Mouse (Mus musculus) lung, embryonic 16.5 days (tissue): ENCODE data around the gene 9930104L06Rik. TPM values are rescaled to one million over a fixed set of nuclear protein-coding genes. Genes with fewer than 3 reads are reported as not detected.
A peak's percentile ranks its signal among the peaks of the same experiment; 100 is the strongest.

Source experiments
- ATAC-seq: fragments of 200-750 bp; cut with Nextera tagmentation; 2 replicates; pipeline ENCODE4 v1.8.0; 2017; ENCODE audit warnings: low read depth, mild to moderate bottlenecking, moderate library complexity
- H3K27ac ChIP-seq: fragments of 300-500 bp; sonication (generic); 2 replicates; pipeline ENCODE4 v1.5.1; 2014; ENCODE audit warnings: mild to moderate bottlenecking, control low read depth, low read length
- H3K27me3 ChIP-seq: fragments of 300-500 bp; sonication (generic); 2 replicates; pipeline ENCODE4 v1.6.1; 2014; ENCODE audit warnings: low read depth, low read length, mixed read lengths; ENCODE audit not compliant: control insufficient read depth, insufficient read depth
- H3K36me3 ChIP-seq: fragments of 300-500 bp; sonication (generic); 2 replicates; pipeline ENCODE4 v1.6.1; 2014; ENCODE audit warnings: low read length; ENCODE audit not compliant: control insufficient read depth, insufficient read depth
- H3K4me1 ChIP-seq: fragments of 300-500 bp; sonication (generic); replicated peaks from 2 replicates; pipeline ENCODE4 v1.6.1; 2014; ENCODE audit warnings: low read length, mixed read lengths; ENCODE audit not compliant: control insufficient read depth, insufficient read depth
- H3K4me2 ChIP-seq: fragments of 300-500 bp; sonication (generic); 2 replicates; pipeline ENCODE4 v1.6.1; 2014; ENCODE audit warnings: low read depth, low read length, control low read depth
- H3K4me3 ChIP-seq: fragments of 300-500 bp; sonication (generic); 2 replicates; pipeline ENCODE4 v1.5.1; 2014; ENCODE audit warnings: mild to moderate bottlenecking, low read length, control low read depth
- H3K9ac ChIP-seq: fragments of 300-500 bp; sonication (generic); 2 replicates; pipeline ENCODE4 v1.6.1; 2014; ENCODE audit warnings: low read length, control low read depth
- H3K9me3 ChIP-seq: fragments of 300-500 bp; sonication (generic); 2 replicates; pipeline ENCODE4 v1.6.1; 2016; ENCODE audit warnings: low read length; ENCODE audit not compliant: control insufficient read depth
- WGBS: fragments of 180-500 bp; shearing (Covaris S2); extraction: QIAGEN DNeasy Blood & Tissue Kit; methylation state at CpG from one replicate; pipeline ENCODE4 v1.1.7; 2014; 5-methylcytosine and 5-hydroxymethylcytosine counted together
- polyA plus RNA-seq: library from polyadenylated mRNA; unstranded; fragments of >200 nt; fragmentation: Nextera tagmentation; extraction: Ambion mirVana; gene quantifications from 2 replicates; pipeline ENCODE4 v1.2.1, GENCODE M21; 2015

Gene 9930104L06Rik
- polyA plus RNA-seq, 1 experiment from 2014 or later, result 11.1 TPM

GRCm38 (mm10) chr4:124970677-124971076, 33.8 kb downstream of the 9930104L06Rik start:
- no peak for ATAC-seq
- H3K27ac ChIP-seq, result no peak overlapping the region

GRCm38 (mm10) chr4:124971094-124971493, 34.2 kb downstream of the 9930104L06Rik start:
- H3K4me1 ChIP-seq, result no peaks in the 10 kb centered on the region
- WGBS, result 58% methylated on average over 8 of the region's 8 CpGs
- no peak overlapping the region for H3K27ac ChIP-seq
- no peaks in the 10 kb centered on the region for H3K36me3 ChIP-seq
- no peak overlapping the region for H3K9ac ChIP-seq
- H3K27me3 ChIP-seq, result no peaks in the 10 kb centered on the region
- no peaks in the 10 kb centered on the region for H3K9me3 ChIP-seq
- no peak overlapping the region for H3K4me3 ChIP-seq
- no peak for ATAC-seq
- H3K4me2 ChIP-seq, result no peak overlapping the region

More at GRCm38 (mm10) chr4:124970677-124971076, 33.8 kb downstream of the 9930104L06Rik start:
- H3K4me2 ChIP-seq, result no peak overlapping the region
- no peak overlapping the region for H3K9ac ChIP-seq
- no peaks in the 10 kb centered on the region for H3K36me3 ChIP-seq
- H3K4me1 ChIP-seq, result no peaks in the 10 kb centered on the region
- 33% methylated on average over 5 of the region's 5 CpGs for WGBS
- no peaks in the 10 kb centered on the region for H3K27me3 ChIP-seq
- no peak overlapping the region for H3K4me3 ChIP-seq
- no peaks in the 10 kb centered on the region for H3K9me3 ChIP-seq

GRCm38 (mm10) chr4:124972316-124972715, 35.5 kb downstream of the 9930104L06Rik start:
- Histone ChIP-seq H3K9me3 (no peaks in the 10 kb centered on the region), H3K9ac (no peak overlapping the region), H3K27me3 (no peaks in the 10 kb centered on the region), H3K4me1 (no peaks in the 10 kb centered on the region), H3K4me3 (no peak overlapping the region), H3K36me3 (no peaks in the 10 kb centered on the region), H3K27ac (no peak overlapping the region), H3K4me2 (no peak overlapping the region)
- WGBS, result 36% methylated on average over 9 of the region's 9 CpGs
- ATAC-seq, result no peak

- no peak overlapping the region for H3K4me3 ChIP-seq
- H3K27ac ChIP-seq, result no peak overlapping the region
- 87% methylated on average over 2 of the region's 2 CpGs for WGBS
- H3K36me3 ChIP-seq, result no peaks in the 10 kb centered on the region
- no peak for ATAC-seq
- H3K9me3 ChIP-seq, result no peaks in the 10 kb centered on the region
- H3K4me2 ChIP-seq, result no peak overlapping the region
- no peaks in the 10 kb centered on the region for H3K4me1 ChIP-seq
- no peak overlapping the region for H3K9ac ChIP-seq
- H3K27me3 ChIP-seq, result no peaks in the 10 kb centered on the region
Measured at GRCm38 (mm10) chr4:124973296-124973695, 36.4 kb downstream of the 9930104L06Rik start.

- Histone ChIP-seq H3K27me3 (peaks cover 8% of the 10 kb centered on the region; the same call in 1 of the 2 replicates), H3K36me3 (no peaks in the 10 kb centered on the region), H3K27ac (no peak overlapping the region), H3K9ac (no peak overlapping the region), H3K4me3 (no peak overlapping the region), H3K4me1 (no peaks in the 10 kb centered on the region), H3K9me3 (no peaks in the 10 kb centered on the region), H3K4me2 (no peak overlapping the region)
- ATAC-seq, result no peak
- 24% methylated on average over 5 of the region's 5 CpGs for WGBS
Measured at GRCm38 (mm10) chr4:124978201-124978600, 41.4 kb downstream of the 9930104L06Rik start.

GRCm38 (mm10) chr4:124983893-124984526, 47.2 kb downstream of the 9930104L06Rik start:
- Histone ChIP-seq H3K4me1 (peaks cover 24% of the 10 kb centered on the region), H3K4me3 (no peak overlapping the region), H3K4me2 (no peak overlapping the region), H3K9ac (no peak overlapping the region), H3K36me3 (no peaks in the 10 kb centered on the region), H3K27ac (no peak overlapping the region), H3K27me3 (peaks cover 59% of the 10 kb centered on the region), H3K9me3 (no peaks in the 10 kb centered on the region)
- WGBS, result 13% methylated on average over 9 of the region's 9 CpGs
- no peak for ATAC-seq

GRCm38 (mm10) chr4:124984871-124985670, 48.2 kb downstream of the 9930104L06Rik start:
- Histone ChIP-seq H3K27ac (no peak overlapping the region), H3K9ac (no peak overlapping the region), H3K36me3 (no peaks in the 10 kb centered on the region), H3K4me1 (peaks cover 29% of the 10 kb centered on the region), H3K4me3 (peak overlapping the region; percentile 2; the same call in 1 of the 2 replicates), H3K9me3 (no peaks in the 10 kb centered on the region), H3K27me3 (peaks cover 61% of the 10 kb centered on the region), H3K4me2 (peak overlapping the region; percentile 65)
- ATAC-seq, result peak; percentile 53
- WGBS, result 6% methylated on average over 18 of the region's 18 CpGs

GRCm38 (mm10) chr4:124985671-124986602, 49.1 kb downstream of the 9930104L06Rik start, which contains the start of gene Rspo1:
TSS of gene Rspo1 (plus strand) at chr4:124986430.
- Histone ChIP-seq H3K4me1 (peaks cover 34% of the 10 kb centered on the region), H3K36me3 (no peaks in the 10 kb centered on the region), H3K27me3 (peaks cover 66% of the 10 kb centered on the region), H3K27ac (no peak within 1 kb of the TSS), H3K4me3 (peak within 1 kb of the TSS; percentile 50), H3K9ac (peak within 1 kb of the TSS; percentile 60), H3K4me2 (peak within 1 kb of the TSS; percentile 65), H3K9me3 (no peaks in the 10 kb centered on the region)
- under 1% methylated on average over 48 of the region's 62 CpGs for WGBS
- peak; percentile 43 for ATAC-seq
